Mouse (Mus musculus) kidney, postnatal 10 days (tissue): ENCODE data around the gene Lmntd1.

Source experiments
- DNase-seq: peaks from one replicate; pipeline ENCODE4 v3.0.0; 2021; ENCODE audit warnings: mixed read lengths

Gene Lmntd1

GRCm38 (mm10) chr6:145604648-145605047 is 9.5 kb downstream of the Lmntd1 start:
- DNase-seq = no peak

DNA sequence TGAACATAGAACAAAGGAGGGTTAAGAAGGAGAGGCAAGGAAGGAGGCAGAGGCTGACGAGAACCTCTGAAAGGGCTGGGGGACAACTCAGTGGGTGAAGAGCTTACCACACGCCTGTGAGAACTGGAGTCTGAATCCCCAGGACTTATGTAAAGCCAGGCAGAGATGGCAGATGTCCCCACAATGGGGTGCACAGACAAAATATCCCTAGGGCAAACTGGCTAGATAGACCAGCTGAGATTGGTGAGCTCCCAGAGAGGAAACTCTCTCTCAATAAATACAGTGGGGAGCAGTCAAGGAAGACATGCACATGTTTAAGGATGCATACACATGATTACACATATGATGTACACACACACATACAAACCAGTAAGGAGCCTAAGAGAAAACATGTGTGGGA is 10.0 kb downstream of the Lmntd1 start:
- DNase-seq = no peak

GRCm38 (mm10) chr6:145598794-145599555 is 15.1 kb downstream of the Lmntd1 start:
- peak; percentile 32 for DNase-seq

DNA sequence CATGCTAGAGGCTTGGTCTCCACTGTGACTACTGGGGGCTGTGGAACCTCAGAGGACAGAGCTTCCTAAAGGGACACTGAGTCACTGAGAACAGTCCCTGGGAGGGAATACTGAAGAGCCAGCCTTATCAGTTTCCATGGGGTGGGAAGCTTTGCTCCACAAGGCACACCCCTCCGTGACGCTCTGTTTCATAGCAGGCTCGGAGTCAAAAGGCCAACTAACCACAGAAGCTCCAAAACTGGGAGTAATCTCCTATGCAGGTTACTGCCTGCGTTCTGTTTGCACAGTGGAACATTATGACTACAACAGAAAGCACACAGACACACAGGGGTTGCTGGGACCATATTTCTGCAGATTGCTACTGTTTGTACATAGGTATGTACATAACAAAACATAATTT is 18.2 kb downstream of the Lmntd1 start:
- no peak for DNase-seq

DNA sequence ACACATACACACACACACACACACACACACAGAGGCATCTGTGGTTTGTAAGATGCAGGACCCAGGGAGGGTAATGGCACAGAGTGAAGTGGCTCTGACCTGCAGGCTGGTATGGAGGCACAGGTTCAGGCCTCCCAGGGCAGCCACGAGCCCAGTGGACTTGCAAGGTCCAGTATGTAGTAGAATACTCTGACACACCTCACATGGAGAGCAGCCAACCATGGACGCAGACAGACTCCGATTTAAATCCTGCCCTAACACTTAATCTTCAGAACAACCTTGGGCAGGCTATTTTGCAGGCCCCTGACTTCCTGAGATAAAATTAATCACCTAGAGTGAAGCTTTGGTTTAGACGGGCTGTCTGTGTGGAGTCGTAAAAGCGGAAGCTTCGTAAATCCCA is 20.1 kb downstream of the Lmntd1 start:
- no peak for DNase-seq

DNA sequence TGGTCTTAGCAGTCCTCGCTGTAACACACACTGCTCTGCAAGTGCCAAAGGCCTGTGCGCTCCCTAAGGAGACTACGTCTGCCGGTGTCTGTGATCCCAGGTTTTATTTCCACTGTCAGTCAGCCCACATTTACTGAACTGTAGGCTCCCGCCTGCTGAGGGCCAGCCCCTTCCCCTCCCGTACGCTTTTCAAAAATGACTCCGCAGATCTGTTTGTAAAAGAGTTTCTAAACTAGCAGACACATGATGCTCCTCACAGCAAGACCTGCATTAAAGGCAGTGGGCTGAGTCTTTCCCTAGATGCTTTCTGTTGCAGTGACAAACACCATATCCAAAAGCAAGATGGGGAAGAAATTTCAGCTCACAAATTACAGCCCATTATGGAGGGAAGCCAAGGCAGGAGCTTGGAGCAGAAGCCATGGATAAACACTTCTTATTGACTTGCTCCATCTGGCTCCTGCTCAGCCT is 21.6 kb downstream of the Lmntd1 start:
- DNase-seq = no peak

DNA sequence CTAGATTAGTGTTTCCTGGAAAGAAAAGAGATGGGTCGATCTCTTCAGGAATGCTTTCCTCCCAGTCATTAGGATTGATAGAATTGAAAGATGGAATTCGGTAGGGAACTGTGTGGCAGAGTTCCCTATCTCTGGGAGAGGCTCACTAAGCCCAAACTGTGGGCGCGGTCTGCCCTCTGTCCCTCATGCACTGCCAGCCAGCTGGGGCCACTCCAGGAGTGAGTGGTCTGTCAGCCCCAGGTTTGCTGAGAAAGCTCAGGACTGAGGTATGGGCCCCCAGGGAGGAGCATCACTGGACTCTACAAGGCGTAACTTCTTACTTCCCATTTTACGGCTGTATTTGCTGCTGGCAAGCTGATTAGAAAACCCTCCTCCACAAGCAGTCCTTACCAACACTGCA is 22.1 kb downstream of the Lmntd1 start:
- DNase-seq = no peak

DNA sequence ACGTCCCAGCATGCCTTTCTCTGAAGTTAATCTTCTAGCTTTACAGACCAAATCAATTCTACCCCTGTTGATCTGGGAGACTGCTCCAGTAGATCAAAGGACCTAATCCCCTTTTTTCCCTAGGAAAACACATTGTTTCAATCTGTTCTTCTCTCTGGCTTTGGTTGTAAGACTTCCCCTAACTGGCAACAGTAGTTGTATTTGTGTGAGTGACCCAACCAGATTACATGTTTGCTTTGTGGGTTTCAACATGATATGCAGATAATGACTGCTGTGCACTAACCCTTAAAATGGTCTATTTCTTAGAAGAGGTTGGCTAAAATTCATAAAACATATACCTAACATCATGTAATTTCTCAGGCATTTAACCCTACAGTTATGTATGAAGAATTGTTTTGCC is 22.5 kb downstream of the Lmntd1 start:
- DNase-seq = no peak

GRCm38 (mm10) chr6:145590501-145591293 is 23.4 kb downstream of the Lmntd1 start:
- no peak for DNase-seq

DNA sequence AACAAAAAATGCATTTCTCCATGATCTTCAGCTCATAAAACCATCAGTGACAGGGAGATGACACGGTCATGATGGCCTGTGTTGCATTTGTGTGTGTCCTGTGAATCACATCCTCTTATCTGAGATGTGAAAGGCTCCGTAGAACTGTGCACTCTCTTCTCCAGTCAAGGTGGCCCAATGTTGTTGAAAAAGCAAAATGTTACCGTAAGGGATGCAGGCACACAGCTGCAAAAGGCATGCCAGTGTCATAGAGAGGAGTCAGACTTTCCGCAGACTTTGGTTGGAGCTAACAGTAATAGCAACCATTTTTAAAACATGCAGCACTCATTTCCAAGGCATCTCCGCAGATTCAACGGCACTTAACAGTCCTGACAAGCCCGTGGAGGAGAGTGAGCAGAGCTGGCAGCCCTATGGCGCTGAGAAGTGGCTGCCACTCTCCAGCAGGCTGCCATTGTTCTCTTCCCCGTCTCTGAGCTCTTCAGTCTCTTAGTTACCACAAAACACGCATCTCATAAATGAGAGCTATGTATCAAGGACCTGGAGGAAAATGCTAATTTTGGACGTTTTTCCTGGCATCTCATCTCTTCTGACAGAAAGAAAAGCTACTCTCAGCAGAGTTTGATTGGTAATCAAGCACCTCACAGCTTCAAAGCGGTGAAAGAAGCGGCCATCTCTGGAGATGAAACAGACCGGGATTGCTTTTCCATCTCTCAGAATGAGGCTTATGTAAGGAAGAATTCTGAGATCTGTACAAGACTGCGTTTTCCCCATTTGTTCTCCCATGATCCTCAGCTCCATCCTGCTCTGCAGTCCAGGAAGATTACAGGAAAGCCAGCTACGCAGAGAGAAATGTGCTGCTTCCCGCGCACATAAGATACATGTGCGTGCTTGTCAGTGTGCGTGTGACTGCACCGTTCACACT is 28.8 kb downstream of the Lmntd1 start:
- DNase-seq = no peak

DNA sequence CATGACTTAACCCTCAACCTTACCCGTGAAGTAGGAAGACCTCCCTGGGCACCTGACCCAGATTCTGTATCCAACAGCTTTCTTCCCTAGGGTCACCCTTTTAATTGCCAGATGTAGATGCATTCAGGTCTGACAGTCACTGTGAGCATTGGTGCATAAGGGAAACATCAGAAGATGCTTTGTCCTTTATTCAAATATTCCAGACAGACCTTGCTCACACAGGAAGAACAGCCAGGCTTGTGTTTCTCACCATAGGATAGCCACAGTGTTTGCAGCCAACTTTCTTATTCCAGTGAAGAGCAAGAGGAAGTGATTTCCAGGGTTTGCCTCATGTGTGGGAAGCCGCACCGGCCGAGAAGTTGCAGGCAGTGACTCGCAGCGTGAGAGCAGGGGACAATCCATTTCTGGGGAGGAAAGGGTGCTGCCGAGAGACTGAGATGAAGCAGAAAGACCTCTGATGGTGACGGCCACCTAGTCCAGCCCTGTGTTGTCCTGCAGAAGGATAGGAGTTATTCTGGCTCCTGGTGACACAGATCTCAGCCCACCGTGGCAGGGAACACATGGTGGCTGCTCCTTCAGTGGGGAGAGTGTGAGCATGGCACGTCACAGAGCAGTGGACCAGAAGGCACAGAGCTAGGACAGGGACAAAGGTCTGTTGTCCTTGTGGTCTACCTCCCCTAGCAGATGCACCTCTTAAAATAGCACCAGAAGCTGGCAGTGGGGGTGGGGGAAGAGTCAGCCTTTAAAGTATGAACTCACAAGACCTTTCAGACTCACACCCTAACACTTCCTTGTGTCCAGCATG is 32.6 kb downstream of the Lmntd1 start:
- no peak for DNase-seq

- no peak for DNase-seq
These were observed 34.4 kb downstream of the Lmntd1 start for GRCm38 (mm10) chr6:145579761-145580160.

GRCm38 (mm10) chr6:145578457-145579185 is 35.5 kb downstream of the Lmntd1 start:
- peak; percentile 55 for DNase-seq

- DNase-seq = no peak
These were observed 37.4 kb downstream of the Lmntd1 start for GRCm38 (mm10) chr6:145576762-145577161.

DNA sequence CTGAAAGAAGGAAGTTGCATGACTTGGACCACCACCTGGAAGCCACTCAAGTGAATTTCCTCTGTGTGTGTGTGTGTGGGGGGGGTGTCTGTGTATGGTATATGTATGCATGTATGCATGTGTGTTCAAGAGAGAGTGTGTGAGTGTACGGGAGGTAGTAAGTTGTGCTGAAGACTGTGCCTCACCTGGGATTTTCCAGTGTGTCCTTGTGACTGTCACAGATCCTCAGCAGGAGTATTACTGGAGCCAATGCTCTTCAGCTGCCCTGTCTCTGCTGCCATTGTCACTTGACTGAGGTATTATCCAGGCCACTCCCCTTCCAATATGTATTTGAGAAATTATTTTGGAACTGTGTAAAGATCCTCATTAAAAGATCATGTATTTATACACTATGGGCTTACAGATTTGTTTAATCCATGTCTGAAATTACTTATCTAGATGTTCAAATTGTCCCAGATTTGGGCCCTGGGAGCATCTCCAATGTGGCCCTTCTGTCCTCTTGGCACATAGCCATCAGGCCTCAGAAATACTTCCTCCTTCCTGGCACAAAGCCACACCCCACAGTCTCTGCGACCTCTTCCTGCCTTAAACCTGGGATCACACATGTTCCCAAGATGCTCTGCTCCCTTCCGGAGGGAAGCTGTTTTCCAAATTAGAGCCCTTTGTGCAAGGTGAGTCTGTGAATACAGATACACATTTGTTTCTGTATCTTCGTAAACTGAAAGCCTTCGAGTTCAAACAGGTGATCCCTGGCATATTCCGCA is 40.7 kb downstream of the Lmntd1 start:
- no peak for DNase-seq

GRCm38 (mm10) chr6:145568701-145569100 is 45.4 kb downstream of the Lmntd1 start:
- DNase-seq = no peak

DNA sequence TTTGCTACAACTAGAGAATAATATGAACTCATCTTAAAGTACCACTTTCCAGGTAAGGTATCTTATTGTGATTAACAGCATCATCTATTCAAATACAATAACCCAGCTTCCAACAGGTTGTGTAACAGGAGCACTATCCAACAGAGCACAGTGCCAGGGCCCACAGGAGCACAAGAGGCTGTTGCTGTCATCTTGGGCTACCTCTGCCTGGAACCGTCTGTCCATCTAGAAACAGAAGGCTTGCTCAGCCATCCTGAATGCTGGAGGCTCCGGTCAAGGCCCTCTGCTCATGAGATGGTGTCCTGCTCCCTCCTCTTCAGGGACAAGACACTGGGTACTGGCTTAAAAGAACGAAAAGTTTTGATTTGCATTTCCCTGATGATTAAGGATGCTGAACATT is 46.3 kb downstream of the Lmntd1 start:
- no peak for DNase-seq

- no peak for DNase-seq
These were observed 46.8 kb downstream of the Lmntd1 start for GRCm38 (mm10) chr6:145567296-145567695.

DNA sequence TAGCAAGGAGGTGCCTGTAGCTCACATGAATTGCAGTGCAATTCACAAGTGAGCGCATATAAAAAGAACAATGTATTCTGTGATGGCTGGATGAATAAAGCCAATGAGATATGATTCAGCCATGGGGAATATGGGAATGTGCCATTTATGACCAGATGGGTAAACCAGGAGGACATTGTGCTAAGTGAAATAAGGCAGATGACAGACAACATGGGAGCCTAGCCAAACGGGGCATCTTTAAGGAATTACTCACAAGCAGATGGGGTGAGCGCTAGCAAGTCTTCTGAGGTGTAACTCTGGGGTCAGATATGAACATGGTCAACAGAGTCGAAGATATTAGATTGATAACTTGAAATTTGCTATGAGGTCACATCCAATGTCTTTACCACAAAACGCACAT is 48.5 kb downstream of the Lmntd1 start:
- no peak for DNase-seq

GRCm38 (mm10) chr6:145564671-145565070 is 49.4 kb downstream of the Lmntd1 start:
- DNase-seq = no peak
